In the genomic region with DNA sequence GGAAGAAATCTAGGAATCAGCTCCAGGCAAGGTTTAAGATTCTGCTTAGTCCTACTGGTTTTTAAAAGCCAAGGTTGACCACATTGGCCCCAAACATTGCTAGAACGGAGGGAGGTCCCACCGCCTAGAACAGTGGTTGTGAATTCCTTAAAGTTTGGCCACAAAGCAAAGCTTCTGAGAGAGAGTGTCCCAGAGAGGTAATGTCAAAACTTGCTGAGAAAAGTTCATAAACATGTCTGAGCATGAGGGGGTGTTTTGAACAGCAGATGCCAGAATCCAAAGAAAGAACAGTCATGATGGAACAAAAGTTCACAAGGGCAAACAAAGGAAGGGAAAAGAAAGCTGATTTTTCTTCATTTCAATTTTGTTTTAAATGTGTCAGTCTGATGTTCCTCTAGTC, we compare ENCODE assay signal across 29 mouse cellular contexts.
DNase-seq lines count a peak whose midpoint lies in the region; ATAC-seq and TF ChIP-seq lines count a peak whose summit lies in the region.
"Had no signal": no experiment of that assay in that cellular context is flagged by ENCODE, and none has a peak within 500 bp of the region (broad histone marks: within the 10 kb centered on the region; RNA-seq: fewer than 3 reads in every experiment).

No protein-coding gene starts in this region.

- ATAC-seq in embryonic facial prominence, embryonic 14.5 days (ENCODE audit: low read depth): no peak
- ATAC-seq in kidney, postnatal 0 days (replicated peaks; ENCODE audit: low FRiP score, low read depth): no peak
- ATAC-seq in lung, postnatal 0 days: 0 out of 2 replicates have a peak, but pooled peaks have one; percentile 23
- ATAC-seq: activated CD4-positive, CD25-positive, alpha-beta regulatory T cell, adult 4 months; forebrain, postnatal 0 days; intestine, postnatal 0 days; liver, embryonic 12.5 days; liver, postnatal 0 days; midbrain, embryonic 13.5 days had no signal

- no peak overlapping the region for H3K4me2 ChIP-seq in embryonic facial prominence, embryonic 14.5 days (ENCODE audit: low read depth, low read length)
- H3K4me2 ChIP-seq in kidney, postnatal 0 days (ENCODE audit: low read length): no peak overlapping the region
- no peak overlapping the region for H3K4me2 ChIP-seq in lung, postnatal 0 days (replicated peaks; ENCODE audit: low read depth, low read length)
- H3K4me2 ChIP-seq: embryonic facial prominence, embryonic 12.5 days; forebrain, embryonic 12.5 days; heart, embryonic 13.5 days; hindbrain, embryonic 14.5 days; limb, embryonic 13.5 days; liver, embryonic 12.5 days; midbrain, embryonic 13.5 days; neural tube, embryonic 13.5 days had no signal

- H3K27ac ChIP-seq in embryonic facial prominence, embryonic 14.5 days (replicated peaks; ENCODE audit: low read depth, low read length): peak overlapping the region; percentile 21; the same call in 1 of the 2 replicates
- no peak overlapping the region for H3K27ac ChIP-seq in embryonic facial prominence, embryonic 10.5 days (replicated peaks)
- peak overlapping the region; percentile 43 for H3K27ac ChIP-seq in kidney, postnatal 0 days
- 0 out of 2 replicates have a peak overlapping the region, but pooled peaks have one; percentile 17 for H3K27ac ChIP-seq in lung, postnatal 0 days (ENCODE audit: low read length)
- no peak overlapping the region for H3K27ac ChIP-seq in midbrain, embryonic 10.5 days (replicated peaks)
- H3K27ac ChIP-seq: embryonic facial prominence, embryonic 12.5 days; forebrain, embryonic 12.5 days; heart, embryonic 13.5 days; hindbrain, embryonic 14.5 days; limb, embryonic 13.5 days; liver, embryonic 12.5 days; midbrain, embryonic 13.5 days; neural tube, embryonic 13.5 days had no signal

- no peaks in the 10 kb centered on the region for H3K9me3 ChIP-seq in embryonic facial prominence, embryonic 14.5 days (ENCODE audit: control insufficient read depth, low read length)
- no peaks in the 10 kb centered on the region for H3K9me3 ChIP-seq in embryonic facial prominence, embryonic 10.5 days
- no peaks in the 10 kb centered on the region for H3K9me3 ChIP-seq in kidney, postnatal 0 days (replicated peaks; ENCODE audit: low read length)
- H3K9me3 ChIP-seq in lung, postnatal 0 days (ENCODE audit: low read length): no peaks in the 10 kb centered on the region
- no peaks in the 10 kb centered on the region for H3K9me3 ChIP-seq in midbrain, embryonic 10.5 days (replicated peaks)
- H3K9me3 ChIP-seq: embryonic facial prominence, embryonic 12.5 days; forebrain, embryonic 12.5 days; heart, embryonic 13.5 days; limb, embryonic 13.5 days; liver, embryonic 12.5 days; megakaryocyte, embryonic 14.5 days; midbrain, embryonic 13.5 days; neural tube, embryonic 13.5 days had no signal

- no peak overlapping the region for H3K4me3 ChIP-seq in embryonic facial prominence, embryonic 14.5 days (ENCODE audit: low read depth, low read length)
- no peak overlapping the region for H3K4me3 ChIP-seq in embryonic facial prominence, embryonic 10.5 days
- H3K4me3 ChIP-seq in kidney, postnatal 0 days (replicated peaks; ENCODE audit: low read depth, low read length): no peak overlapping the region
- H3K4me3 ChIP-seq in lung, postnatal 0 days (ENCODE audit: low read depth, low read length): no peak overlapping the region
- no peak overlapping the region for H3K4me3 ChIP-seq in midbrain, embryonic 10.5 days
- H3K4me3 ChIP-seq: embryonic facial prominence, embryonic 12.5 days; erythroblast, embryonic 14.5 days; forebrain, embryonic 12.5 days; heart, embryonic 13.5 days; limb, embryonic 13.5 days; liver, embryonic 12.5 days; megakaryocyte, embryonic 14.5 days; midbrain, embryonic 13.5 days; neural tube, embryonic 13.5 days had no signal

- TF ChIP-seq EP300 in lung, postnatal 0 days (IDR thresholded peaks at IDR 0.05): no peak; the same call in 1 of the 2 replicates

- H3K9ac ChIP-seq in embryonic facial prominence, embryonic 14.5 days (ENCODE audit: low read depth, low read length): no peak overlapping the region
- H3K9ac ChIP-seq in kidney, postnatal 0 days (ENCODE audit: low read depth, low read length): no peak overlapping the region
- H3K9ac ChIP-seq in lung, postnatal 0 days (replicated peaks; ENCODE audit: low read depth): no peak overlapping the region
- H3K9ac ChIP-seq: embryonic facial prominence, embryonic 12.5 days; forebrain, embryonic 12.5 days; forebrain, postnatal 0 days; heart, embryonic 13.5 days; hindbrain, embryonic 14.5 days; limb, embryonic 13.5 days; liver, embryonic 12.5 days; liver, postnatal 0 days; midbrain, embryonic 13.5 days; neural tube, embryonic 13.5 days had no signal

- TF ChIP-seq CTCF in kidney, postnatal 0 days (IDR thresholded peaks at IDR 0.05; ENCODE audit: low read depth): no peak
- TF ChIP-seq CTCF in lung, postnatal 0 days (IDR thresholded peaks at IDR 0.05): no peak

- WGBS in embryonic facial prominence, embryonic 14.5 days: 62% methylated on average over 2 of the region's 2 CpGs
- 79% methylated on average over 2 of the region's 2 CpGs for WGBS in embryonic facial prominence, embryonic 10.5 days
- 70% methylated on average over 2 of the region's 2 CpGs for WGBS in kidney, postnatal 0 days
- 61% methylated on average over 2 of the region's 2 CpGs for WGBS in lung, postnatal 0 days
- WGBS in midbrain, embryonic 10.5 days: 85% methylated on average over 2 of the region's 2 CpGs

- H3K36me3 ChIP-seq in embryonic facial prominence, embryonic 14.5 days (ENCODE audit: control insufficient read depth, insufficient read depth, low read length): no peaks in the 10 kb centered on the region
- no peaks in the 10 kb centered on the region for H3K36me3 ChIP-seq in embryonic facial prominence, embryonic 10.5 days (replicated peaks)
- H3K36me3 ChIP-seq in kidney, postnatal 0 days (ENCODE audit: insufficient read depth, low read length): no peaks in the 10 kb centered on the region
- no peaks in the 10 kb centered on the region for H3K36me3 ChIP-seq in lung, postnatal 0 days (ENCODE audit: insufficient read depth, low read length)
- no peaks in the 10 kb centered on the region for H3K36me3 ChIP-seq in midbrain, embryonic 10.5 days
- H3K36me3 ChIP-seq: embryonic facial prominence, embryonic 12.5 days; forebrain, embryonic 12.5 days; heart, embryonic 13.5 days; limb, embryonic 13.5 days; liver, embryonic 12.5 days; midbrain, embryonic 13.5 days; neural tube, embryonic 13.5 days had no signal

- no peak for DNase-seq in embryonic facial prominence, embryonic 14.5 days (ENCODE audit: low spot score)
- DNase-seq in embryonic facial prominence, embryonic 10.5 days (ENCODE audit: low spot score): no peak
- DNase-seq in kidney, postnatal 0 days (ENCODE audit: low spot score): peak; percentile 84
- DNase-seq in kidney, adult 11 months: no peak
- peak; percentile 68 for DNase-seq in lung, postnatal 0 days (ENCODE audit: low spot score)
- no peak for DNase-seq in lung, postnatal 14 days
- DNase-seq in lung, postnatal 36 days: peak; percentile 35
- DNase-seq in midbrain, embryonic 10.5 days (ENCODE audit: low spot score): no peak
- DNase-seq: adrenal gland, postnatal 10 days; cerebellum, adult 11 months; cerebellum, adult 9-10 months; cerebellum, postnatal 36 days; forebrain, postnatal 0 days; gastrocnemius, postnatal 10 days; heart, postnatal 10 days; liver, postnatal 0 days had no signal

- H3K4me1 ChIP-seq in embryonic facial prominence, embryonic 14.5 days (ENCODE audit: control insufficient read depth, insufficient read depth, low read length): no peaks in the 10 kb centered on the region
- no peaks in the 10 kb centered on the region for H3K4me1 ChIP-seq in embryonic facial prominence, embryonic 10.5 days
- no peaks in the 10 kb centered on the region for H3K4me1 ChIP-seq in kidney, postnatal 0 days (replicated peaks; ENCODE audit: insufficient read depth, low read length)
- H3K4me1 ChIP-seq in lung, postnatal 0 days (ENCODE audit: insufficient read depth, low read depth, low read length): no peaks in the 10 kb centered on the region
- no peaks in the 10 kb centered on the region for H3K4me1 ChIP-seq in midbrain, embryonic 10.5 days
- H3K4me1 ChIP-seq: embryonic facial prominence, embryonic 12.5 days; forebrain, embryonic 12.5 days; heart, embryonic 13.5 days; limb, embryonic 13.5 days; liver, embryonic 12.5 days; megakaryocyte, embryonic 14.5 days; midbrain, embryonic 13.5 days; neural tube, embryonic 13.5 days had no signal

- no peaks in the 10 kb centered on the region for H3K27me3 ChIP-seq in embryonic facial prominence, embryonic 14.5 days (replicated peaks; ENCODE audit: control insufficient read depth, insufficient read depth, low read length)
- H3K27me3 ChIP-seq in embryonic facial prominence, embryonic 10.5 days (replicated peaks; ENCODE audit: low read depth, poor library complexity, severe bottlenecking): no peaks in the 10 kb centered on the region
- H3K27me3 ChIP-seq in kidney, postnatal 0 days (ENCODE audit: insufficient read depth, low read length): no peaks in the 10 kb centered on the region
- H3K27me3 ChIP-seq in lung, postnatal 0 days (replicated peaks; ENCODE audit: insufficient read depth, low read length): no peaks in the 10 kb centered on the region
- no peaks in the 10 kb centered on the region for H3K27me3 ChIP-seq in midbrain, embryonic 10.5 days (ENCODE audit: low read depth, poor library complexity, severe bottlenecking)
- H3K27me3 ChIP-seq: CH12.LX; embryonic facial prominence, embryonic 12.5 days; forebrain, embryonic 12.5 days; heart, embryonic 13.5 days; limb, embryonic 13.5 days; liver, embryonic 12.5 days; megakaryocyte, embryonic 14.5 days; midbrain, embryonic 13.5 days; neural tube, embryonic 13.5 days had no signal

Comparison
In these comparisons a context has a peak if more than half of its experiments do, and no peak if none do; other contexts are left out.
1. DNase-seq: peak in kidney, postnatal 0 days (single experiment), lung, postnatal 0 days (single experiment) and lung, postnatal 36 days (single experiment); none in embryonic facial prominence, embryonic 14.5 days (single experiment), embryonic facial prominence, embryonic 10.5 days (single experiment), kidney, adult 11 months (single experiment), lung, postnatal 14 days (single experiment) and midbrain, embryonic 10.5 days (single experiment).
2. H3K27ac ChIP-seq: peak in embryonic facial prominence, embryonic 14.5 days (single experiment), kidney, postnatal 0 days (single experiment) and lung, postnatal 0 days (single experiment); none in embryonic facial prominence, embryonic 10.5 days (single experiment) and midbrain, embryonic 10.5 days (single experiment).